8 mouse cellular contexts compared by ENCODE assay signal in genomic region chr4:119968071-119968470, GRCm38 (mm10).
DNase-seq lines count a peak whose midpoint lies in the region; ATAC-seq and TF ChIP-seq lines count a peak whose summit lies in the region.

No protein-coding gene starts in this region.

- no peak overlapping the region for H3K4me3 ChIP-seq in heart, embryonic 14.5 days (ENCODE audit: control insufficient read depth in 1 of 2, insufficient read depth in 1 of 2, low read depth in 1 of 2, low read length in 2 of 2)
- no peak overlapping the region for H3K4me3 ChIP-seq in heart, adult 2 months
- no peak overlapping the region for H3K4me3 ChIP-seq in neural tube, embryonic 15.5 days (replicated peaks)

- no peak for DNase-seq in heart, adult 2 months
- peak; percentile 95 for DNase-seq in NIH3T3 (ENCODE audit: low read depth)
- DNase-seq in cerebellum, postnatal 25 days, result peak; percentile 64 to 78
- DNase-seq in kidney, adult 11 months, result peak; percentile 51
- no peak for DNase-seq in embryo, embryonic 11 days
- no peak for DNase-seq in frontal cortex, postnatal 36 days (ENCODE audit: low spot score in 2 of 2)

- peaks cover 31 to 40% of the 10 kb centered on the region in 2 experiments for H3K4me1 ChIP-seq in heart, embryonic 14.5 days (ENCODE audit: control insufficient read depth in 2 of 2, insufficient read depth in 2 of 2, low read length in 2 of 2)
- H3K4me1 ChIP-seq in heart, adult 2 months (ENCODE audit: control insufficient read depth, insufficient read depth, low read length), result peaks cover 3% of the 10 kb centered on the region; the same call in 1 of the 2 replicates
- peaks cover 32% of the 10 kb centered on the region for H3K4me1 ChIP-seq in neural tube, embryonic 15.5 days

- H3K9me3 ChIP-seq in heart, embryonic 14.5 days (ENCODE audit: control insufficient read depth, low read length), result no peaks in the 10 kb centered on the region
- no peaks in the 10 kb centered on the region for H3K9me3 ChIP-seq in neural tube, embryonic 15.5 days (replicated peaks)

- intact Hi-C loops in heart, adult 2 months (cut with DNase I), result no loop called here

- 16% methylated on average over 4 of the region's 4 CpGs for WGBS in heart, embryonic 14.5 days
- WGBS in heart, adult 2 months, result 10% methylated on average over 4 of the region's 4 CpGs
- 20% methylated on average over 4 of the region's 4 CpGs for WGBS in neural tube, embryonic 15.5 days

- TF ChIP-seq POLR2A in heart, adult 2 months (IDR thresholded peaks at IDR 0.05; ENCODE audit: insufficient read depth, low read depth, low read length), result no peak

- TF ChIP-seq CTCF in heart, adult 2 months (IDR thresholded peaks at IDR 0.05), result no peak

- H3K4me2 ChIP-seq in heart, embryonic 14.5 days (ENCODE audit: low read length), result 0 out of 2 replicates have a peak overlapping the region, but pooled peaks have one; percentile 2
- no peak overlapping the region for H3K4me2 ChIP-seq in neural tube, embryonic 15.5 days

- TF ChIP-seq EP300 in heart, adult 2 months (IDR thresholded peaks at IDR 0.05; ENCODE audit: insufficient read depth, low read depth, low read length), result no peak

- ATAC-seq in heart, embryonic 14.5 days (ENCODE audit: insufficient number of reproducible peaks, insufficient read depth, low FRiP score, low read depth), result no peak
- ATAC-seq in neural tube, embryonic 15.5 days (ENCODE audit: low FRiP score), result 0 out of 2 replicates have a peak, but pooled peaks have one; percentile 15

- H3K27ac ChIP-seq in heart, embryonic 14.5 days (replicated peaks in 1 of 2; ENCODE audit: control insufficient read depth in 1 of 2, insufficient read depth in 1 of 2, low read depth in 2 of 2, low read length in 2 of 2), result peak overlapping the region in 1 of 2 experiments; percentile 9; a peak in 1 of 4 replicates
- H3K27ac ChIP-seq in heart, adult 2 months, result no peak overlapping the region
- peak overlapping the region; percentile 58; the same call in 1 of the 2 replicates for H3K27ac ChIP-seq in neural tube, embryonic 15.5 days (replicated peaks)

- H3K36me3 ChIP-seq in heart, embryonic 14.5 days (ENCODE audit: control insufficient read depth, insufficient read depth, low read length), result no peaks in the 10 kb centered on the region
- no peaks in the 10 kb centered on the region for H3K36me3 ChIP-seq in heart, adult 2 months (ENCODE audit: control insufficient read depth, insufficient read depth, low read length)
- H3K36me3 ChIP-seq in neural tube, embryonic 15.5 days, result no peaks in the 10 kb centered on the region

- peaks cover 6% of the 10 kb centered on the region for H3K27me3 ChIP-seq in heart, embryonic 14.5 days (ENCODE audit: control insufficient read depth, insufficient read depth, low read length)
- no peaks in the 10 kb centered on the region for H3K27me3 ChIP-seq in heart, adult 2 months (ENCODE audit: control insufficient read depth, insufficient read depth, low read length)
- H3K27me3 ChIP-seq in neural tube, embryonic 15.5 days (replicated peaks), result no peaks in the 10 kb centered on the region; the same call in 1 of the 2 replicates

- H3K79me2 ChIP-seq in heart, adult 2 months (replicated peaks; ENCODE audit: control insufficient read depth, insufficient read depth, low read length), result no peaks in the 10 kb centered on the region

- H3K9ac ChIP-seq in heart, embryonic 14.5 days (ENCODE audit: low read length), result peak overlapping the region; percentile 30; the same call in 1 of the 2 replicates
- no peak overlapping the region for H3K9ac ChIP-seq in heart, adult 2 months (ENCODE audit: low read depth, low read length)
- no peak overlapping the region for H3K9ac ChIP-seq in neural tube, embryonic 15.5 days (replicated peaks)

Comparison
In these comparisons a context has a peak if more than half of its experiments do, and no peak if none do; other contexts are left out.
1. DNase-seq: peak in NIH3T3 (single experiment), cerebellum, postnatal 25 days (2 of 2) and kidney, adult 11 months (single experiment); none in heart, adult 2 months (0 of 2), embryo, embryonic 11 days (single experiment) and frontal cortex, postnatal 36 days (0 of 2).